Mouse (Mus musculus) R1 (cell line): Measurements from ENCODE around the gene Csf3.
A peak's percentile ranks its signal among the peaks of the same experiment; 100 is the strongest.

Experiments used
- DNase-seq: peaks from one replicate; pipeline ENCODE4 v3.0.0-alpha.2; 2018; ENCODE audit warnings: low read depth, low spot score

Csf3 gene

DNA sequence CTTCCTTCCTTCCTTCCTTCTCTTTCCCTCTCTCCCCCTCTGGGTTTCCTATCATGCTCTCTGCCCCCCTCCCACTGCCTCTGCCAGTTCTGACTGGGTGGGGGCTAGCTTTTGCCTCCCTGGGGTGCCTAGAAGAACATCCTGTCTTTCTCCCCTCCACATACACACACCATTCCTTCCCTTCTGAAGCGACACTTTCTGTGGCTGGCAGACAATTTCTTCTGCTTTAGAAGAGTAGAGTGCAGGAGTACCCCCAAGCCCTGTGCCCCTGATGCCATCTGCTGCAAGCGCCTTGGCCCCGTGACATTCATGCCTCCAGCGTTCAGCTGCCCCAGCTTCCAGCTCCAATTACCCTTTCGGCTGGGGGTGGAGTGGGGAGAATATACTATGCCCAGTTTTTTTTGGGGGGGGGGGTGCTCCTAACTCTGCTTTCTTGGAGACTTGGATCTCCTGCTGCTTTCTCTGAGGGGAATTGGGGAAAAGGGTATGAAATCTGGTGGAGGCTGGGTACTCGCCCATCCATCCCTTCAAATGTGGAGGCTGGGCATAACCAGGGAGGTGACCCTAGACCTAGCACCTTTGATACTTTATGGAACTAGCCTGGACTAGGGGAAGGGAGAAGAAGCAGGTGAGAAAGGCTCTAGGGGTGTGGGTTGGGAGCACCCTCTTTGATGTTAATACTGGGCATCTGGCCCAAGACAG lies 46.9 kb downstream of the Csf3 start:
- no peak for DNase-seq

- DNase-seq = peak; percentile 50
These were observed 47.7 kb downstream of the Csf3 start for GRCm38 (mm10) chr11:98748506-98749416.

DNA sequence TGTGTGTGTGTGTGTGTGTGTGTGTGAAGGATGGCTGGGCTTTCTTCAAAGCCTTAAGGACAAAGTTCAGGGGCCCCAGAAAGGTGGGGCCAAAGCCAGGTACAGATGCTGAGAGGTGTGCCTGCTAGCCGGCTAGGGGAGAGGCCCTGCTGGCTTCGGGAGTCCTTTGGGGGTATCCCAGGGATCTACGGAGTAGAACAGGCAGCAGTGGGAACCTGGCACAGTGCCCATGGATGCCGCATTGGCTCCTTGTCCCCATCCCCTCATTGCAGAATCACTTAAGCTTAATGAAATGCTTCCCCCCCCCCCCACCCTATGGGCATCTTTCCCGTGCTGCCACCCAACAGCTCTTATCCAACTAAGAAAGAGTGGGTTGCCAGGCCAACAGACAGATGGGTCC lies 48.7 kb downstream of the Csf3 start:
- DNase-seq = no peak

DNA sequence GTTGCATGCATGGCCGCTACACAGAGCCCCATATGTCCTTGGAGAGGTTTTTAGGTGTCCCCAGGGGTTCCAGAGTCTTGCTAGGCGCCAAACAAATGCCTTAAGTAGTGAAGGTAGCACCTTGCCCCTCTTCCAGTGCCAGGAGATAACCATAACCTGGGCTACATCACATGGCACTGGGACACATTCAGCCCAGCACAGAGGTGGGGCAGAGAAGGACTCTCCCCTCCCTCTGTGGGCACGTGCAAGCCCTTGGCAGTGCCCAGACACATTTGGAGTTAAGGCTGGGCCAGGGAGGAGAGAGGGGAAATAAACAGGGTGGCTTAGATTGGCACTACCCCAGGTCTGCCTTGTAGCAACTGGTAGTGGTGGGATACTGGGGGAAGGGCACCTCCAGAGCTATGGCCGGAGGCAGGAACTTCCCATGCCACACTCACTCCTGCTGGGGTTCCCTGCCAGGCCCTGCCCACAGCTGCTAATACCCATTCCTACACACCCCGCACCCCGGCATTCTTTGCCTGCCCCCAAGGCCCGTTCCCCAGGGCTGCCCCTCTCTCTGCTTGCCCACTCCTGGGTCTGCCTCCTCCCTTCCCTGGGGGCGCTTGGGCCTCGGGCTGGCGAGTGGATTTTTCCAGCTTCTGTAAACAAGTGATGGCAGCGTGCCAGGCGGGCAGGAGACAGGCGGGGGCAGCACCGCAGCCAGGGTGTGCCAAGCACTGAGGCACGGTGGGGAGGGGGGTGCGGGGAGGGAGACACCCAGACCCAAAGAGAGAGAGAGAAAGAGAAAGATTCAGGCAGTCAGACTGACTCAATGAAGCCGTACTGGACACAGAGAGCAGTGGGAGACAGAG lies 49.5 kb downstream of the Csf3 start:
- DNase-seq = no peak

DNA sequence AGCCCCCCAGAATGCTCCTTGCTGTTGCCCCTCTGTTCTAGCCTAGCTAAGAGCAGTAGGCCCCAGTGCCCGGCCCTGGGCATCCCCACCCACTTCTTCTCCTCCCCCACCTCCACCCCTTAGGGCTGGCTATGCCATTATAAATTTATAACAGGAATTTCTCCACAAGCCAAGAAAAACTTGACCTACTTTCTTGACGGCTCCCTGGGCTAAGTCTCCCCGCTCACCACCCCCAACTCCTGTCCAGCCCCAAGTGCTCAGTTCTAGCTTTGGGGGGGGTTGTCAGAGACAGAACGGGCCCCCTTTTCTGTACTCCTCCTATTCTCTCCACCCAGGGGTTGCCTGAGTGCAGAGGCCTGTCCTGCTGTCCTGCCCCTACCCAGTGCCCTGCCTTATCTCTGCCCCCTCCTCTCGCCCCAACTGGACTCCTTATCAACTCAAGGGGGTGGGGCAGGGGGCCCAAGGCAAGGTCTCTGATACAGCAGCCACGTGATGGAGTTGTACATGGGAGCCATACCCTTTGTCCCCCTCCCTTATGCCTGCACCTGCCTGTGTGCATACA lies 50.2 kb downstream of the Csf3 start:
- no peak for DNase-seq

- no peak for DNase-seq
These were observed 51.6 kb downstream of the Csf3 start for GRCm38 (mm10) chr11:98752562-98753140.
